Mouse (Mus musculus) neural tube, embryonic 15.5 days (tissue): ENCODE measurements around the gene Dhrs1. TPM values are rescaled to one million over a fixed set of nuclear protein-coding genes. Genes with fewer than 3 reads are reported as not detected.
"Not testable (repeated sequence)": the region's sequence is repeated elsewhere in the genome, so short reads cannot be mapped to it uniquely, and the experiment has no call there.

Source experiments
- ATAC-seq: fragments of 200-750 bp; cut with Nextera tagmentation; 2 replicates; pipeline ENCODE4 v1.8.0; 2017; ENCODE audit warnings: mild to moderate bottlenecking, moderate TSS enrichment, moderate library complexity; ENCODE audit not compliant: low FRiP score
- H3K27ac ChIP-seq: fragments of 300-500 bp; sonication (generic); replicated peaks from 2 replicates; pipeline ENCODE4 v1.5.1; 2015; ENCODE audit warnings: mild to moderate bottlenecking, inconsistent platforms
- H3K27me3 ChIP-seq: fragments of 300-500 bp; sonication (generic); replicated peaks from 2 replicates; pipeline ENCODE4 v1.6.1; 2015; ENCODE audit warnings: inconsistent platforms
- H3K36me3 ChIP-seq: fragments of 300-500 bp; sonication (generic); 2 replicates; pipeline ENCODE4 v1.6.1; 2015; ENCODE audit warnings: inconsistent platforms
- H3K4me1 ChIP-seq: fragments of 300-500 bp; sonication (generic); 2 replicates; pipeline ENCODE4 v1.6.1; 2015; ENCODE audit warnings: inconsistent platforms
- H3K4me2 ChIP-seq: fragments of 300-500 bp; sonication (generic); 2 replicates; pipeline ENCODE4 v1.6.1; 2015; ENCODE audit warnings: inconsistent platforms, mild to moderate bottlenecking, moderate library complexity
- H3K4me3 ChIP-seq: fragments of 300-500 bp; sonication (generic); replicated peaks from 2 replicates; pipeline ENCODE4 v1.5.1; 2015; ENCODE audit warnings: mild to moderate bottlenecking, inconsistent platforms
- H3K9ac ChIP-seq: fragments of 300-500 bp; sonication (generic); replicated peaks from 2 replicates; pipeline ENCODE4 v1.6.1; 2015; ENCODE audit warnings: mild to moderate bottlenecking, inconsistent platforms
- H3K9me3 ChIP-seq: fragments of 300-500 bp; sonication (generic); replicated peaks from 2 replicates; pipeline ENCODE4 v1.6.1; 2016; ENCODE audit warnings: inconsistent platforms
- WGBS: fragments of 180-500 bp; shearing (Covaris S2); methylation state at CpG from one replicate; pipeline ENCODE4 v1.1.7; 2015; ENCODE audit warnings: mixed read lengths; 5-methylcytosine and 5-hydroxymethylcytosine counted together
- polyA plus RNA-seq: library from polyadenylated mRNA; unstranded; fragments of >200 nt; fragmentation: Nextera tagmentation; extraction: Ambion mirVana; gene quantifications from 2 replicates; pipeline ENCODE4 v1.2.1, GENCODE M21; 2015

Dhrs1 gene
- polyA plus RNA-seq, 1 experiment from 2014 or later = 79.7 TPM

DNA sequence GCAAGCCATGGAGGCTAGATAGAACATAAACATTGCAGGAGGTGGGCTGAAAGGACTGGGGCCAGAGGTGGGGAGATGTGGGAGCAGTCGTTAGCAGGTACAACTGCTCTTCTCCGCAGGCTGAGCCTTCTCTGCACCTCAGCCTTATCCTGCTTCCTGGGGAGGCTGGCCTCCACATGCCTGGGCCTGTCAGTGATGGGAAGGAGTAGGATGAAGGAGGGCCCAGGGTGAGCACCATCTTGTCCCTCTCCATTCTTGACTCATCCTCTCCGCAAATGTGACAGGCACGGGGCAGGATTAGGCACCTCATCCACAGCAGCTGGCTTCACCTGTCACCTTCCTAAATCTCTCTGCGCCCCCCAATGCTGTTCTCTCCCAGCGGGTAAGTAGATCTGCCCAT is 15.7 kb upstream of the Dhrs1 start, which contains the start of gene Ltb4r2:
Gene Ltb4r2, plus strand, starts transcription at position 266 of the 400 bp plus-strand sequence.
- no peak for ATAC-seq
- H3K27me3 ChIP-seq = peaks cover 42% of the 10 kb centered on the region
- peak within 1 kb of the TSS; percentile 65 for H3K27ac ChIP-seq
- 76% methylated on average over 6 of the region's 6 CpGs for WGBS
- H3K9ac ChIP-seq = peak within 1 kb of the TSS; percentile 50
- peak within 1 kb of the TSS; percentile 53 for H3K4me3 ChIP-seq
- H3K9me3 ChIP-seq = no peaks in the 10 kb centered on the region
- peak within 1 kb of the TSS; percentile 76 for H3K4me2 ChIP-seq
- peaks cover 17% of the 10 kb centered on the region for H3K4me1 ChIP-seq
- peaks cover 4% of the 10 kb centered on the region; the same call in 1 of the 2 replicates for H3K36me3 ChIP-seq

DNA sequence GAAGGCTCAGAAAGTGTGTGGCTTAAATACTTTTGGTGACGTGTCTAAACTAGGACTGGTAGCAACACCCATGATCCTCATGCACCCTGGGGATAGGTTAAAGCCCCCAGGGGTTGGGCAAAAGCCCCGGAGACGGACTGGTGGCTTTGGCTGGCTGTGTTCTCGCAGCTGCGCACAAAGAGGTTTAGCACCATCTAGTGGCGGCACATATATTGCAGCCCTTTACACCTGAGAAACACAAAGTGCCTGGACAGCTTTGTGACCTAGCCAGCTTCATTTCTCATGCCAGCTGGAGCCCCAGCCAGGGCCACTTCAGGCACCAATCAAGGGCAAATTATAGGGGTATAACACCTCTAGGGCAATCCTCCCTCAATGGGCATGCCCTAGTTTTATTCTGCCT is 14.7 kb upstream of the Dhrs1 start:
- ATAC-seq, H3K9me3 ChIP-seq, H3K4me3 ChIP-seq, H3K9ac ChIP-seq, H3K27ac ChIP-seq: not testable (repeated sequence)
- H3K27me3 ChIP-seq = peaks cover 32% of the 10 kb centered on the region
- H3K4me1 ChIP-seq = peaks cover 17% of the 10 kb centered on the region
- H3K36me3 ChIP-seq = peaks cover 14% of the 10 kb centered on the region
- H3K4me2 ChIP-seq = peak overlapping the region; percentile 38
- under 1% methylated on average over 6 of the region's 6 CpGs for WGBS

DNA sequence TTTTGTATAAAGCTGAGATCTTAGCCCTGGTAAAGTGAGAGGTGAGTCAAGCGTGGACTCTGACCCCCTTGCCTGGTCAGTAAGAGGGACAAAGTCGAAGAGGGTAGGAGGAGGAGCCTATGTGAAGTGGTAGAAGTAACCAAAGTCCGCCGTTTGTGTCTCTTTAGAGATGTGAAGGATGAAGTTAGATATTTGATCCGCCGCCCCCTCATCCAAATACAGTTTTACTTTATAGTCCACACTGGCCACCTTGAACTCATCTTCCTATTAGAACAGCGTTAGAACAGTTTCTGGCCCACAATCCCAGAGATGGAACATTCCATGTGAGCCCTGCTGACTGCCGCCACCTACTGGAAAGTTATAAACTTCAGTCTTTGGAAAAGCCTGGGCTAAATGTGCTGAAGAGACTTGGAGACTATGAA is 12.9 kb upstream of the Dhrs1 start, which contains the start of gene Cideb:
Gene Cideb, minus strand, starts transcription at position 96 of the 422 bp plus-strand sequence.
- no peak within 1 kb of the TSS for H3K27ac ChIP-seq
- H3K9me3 ChIP-seq = no peaks in the 10 kb centered on the region
- no peak for ATAC-seq
- WGBS = 19% methylated on average over 8 of the region's 8 CpGs
- peaks cover 17% of the 10 kb centered on the region for H3K4me1 ChIP-seq
- peaks cover 32% of the 10 kb centered on the region for H3K36me3 ChIP-seq
- peak within 1 kb of the TSS; percentile 25 for H3K4me2 ChIP-seq
- H3K9ac ChIP-seq = no peak within 1 kb of the TSS; the same call in 1 of the 2 replicates
- no peak within 1 kb of the TSS for H3K4me3 ChIP-seq
- peaks cover 15% of the 10 kb centered on the region for H3K27me3 ChIP-seq

DNA sequence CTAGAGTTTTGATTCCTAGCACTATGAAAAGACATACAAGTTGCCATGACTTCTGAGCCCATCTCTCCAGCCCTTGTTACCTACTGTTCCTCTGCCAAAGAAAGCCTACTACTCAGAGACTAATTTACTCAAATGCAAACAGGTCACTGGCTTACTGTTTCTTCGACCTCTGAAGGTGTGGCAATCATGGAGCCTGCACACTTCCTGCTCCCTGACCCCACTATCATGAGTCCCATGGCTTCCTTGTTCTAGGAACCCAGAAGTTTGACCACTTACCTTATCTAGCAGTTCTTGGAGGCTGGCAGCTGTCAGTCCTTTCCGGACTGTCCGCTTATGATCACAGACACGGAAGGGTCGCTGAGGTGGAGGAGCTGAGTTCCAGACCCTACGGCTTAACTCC is 12.1 kb upstream of the Dhrs1 start:
- Histone ChIP-seq H3K27me3 (peaks cover 12% of the 10 kb centered on the region), H3K9me3 (no peaks in the 10 kb centered on the region), H3K9ac (no peak overlapping the region), H3K36me3 (peaks cover 40% of the 10 kb centered on the region), H3K4me1 (peaks cover 13% of the 10 kb centered on the region), H3K4me3 (no peak overlapping the region), H3K27ac (no peak overlapping the region), H3K4me2 (no peak overlapping the region)
- WGBS = 84% methylated on average over 6 of the region's 6 CpGs
- ATAC-seq = no peak

- 93% methylated on average over 10 of the region's 10 CpGs for WGBS
- H3K4me1 ChIP-seq = peaks cover 43% of the 10 kb centered on the region
- no peak for ATAC-seq
- no peak overlapping the region for H3K27ac ChIP-seq
- H3K36me3 ChIP-seq = peaks cover 29% of the 10 kb centered on the region
- H3K27me3 ChIP-seq = no peaks in the 10 kb centered on the region
- H3K4me2 ChIP-seq = peak overlapping the region; percentile 95
- H3K9me3 ChIP-seq = no peaks in the 10 kb centered on the region
- H3K9ac ChIP-seq = 0 out of 2 replicates have a peak overlapping the region, but pooled peaks have one; percentile 5
- H3K4me3 ChIP-seq = peak overlapping the region; percentile 88
These were observed 1.8 kb upstream of the Dhrs1 start for GRCm38 (mm10) chr14:55747051-55747847.

GRCm38 (mm10) chr14:55745861-55746237 is 359 bp upstream of the Dhrs1 start:
- no peak; the same call in 1 of the 2 replicates for ATAC-seq
- H3K27ac ChIP-seq = peak overlapping the region; percentile 56; the same call in 1 of the 2 replicates
- no peaks in the 10 kb centered on the region for H3K9me3 ChIP-seq
- H3K4me3 ChIP-seq = peak overlapping the region; percentile 88
- H3K4me1 ChIP-seq = peaks cover 43% of the 10 kb centered on the region
- H3K36me3 ChIP-seq = peaks cover 19% of the 10 kb centered on the region
- H3K27me3 ChIP-seq = no peaks in the 10 kb centered on the region
- H3K9ac ChIP-seq = peak overlapping the region; percentile 77
- H3K4me2 ChIP-seq = peak overlapping the region; percentile 95
- WGBS = under 1% methylated on average over 31 of the region's 31 CpGs

- H3K36me3 ChIP-seq = peaks cover 24% of the 10 kb centered on the region
- H3K4me2 ChIP-seq = peak overlapping the region; percentile 95
- H3K9me3 ChIP-seq = no peaks in the 10 kb centered on the region
- WGBS = 23% methylated on average over 10 of the region's 10 CpGs
- H3K4me3 ChIP-seq = peak overlapping the region; percentile 9; the same call in 1 of the 2 replicates
- H3K27me3 ChIP-seq = no peaks in the 10 kb centered on the region
- peaks cover 43% of the 10 kb centered on the region for H3K4me1 ChIP-seq
- no peak overlapping the region for H3K27ac ChIP-seq
- ATAC-seq = peak; percentile 59
- 0 out of 2 replicates have a peak overlapping the region, but pooled peaks have one; percentile 24 for H3K9ac ChIP-seq
These were observed 1.8 kb downstream of the Dhrs1 start for GRCm38 (mm10) chr14:55743711-55744110.

DNA sequence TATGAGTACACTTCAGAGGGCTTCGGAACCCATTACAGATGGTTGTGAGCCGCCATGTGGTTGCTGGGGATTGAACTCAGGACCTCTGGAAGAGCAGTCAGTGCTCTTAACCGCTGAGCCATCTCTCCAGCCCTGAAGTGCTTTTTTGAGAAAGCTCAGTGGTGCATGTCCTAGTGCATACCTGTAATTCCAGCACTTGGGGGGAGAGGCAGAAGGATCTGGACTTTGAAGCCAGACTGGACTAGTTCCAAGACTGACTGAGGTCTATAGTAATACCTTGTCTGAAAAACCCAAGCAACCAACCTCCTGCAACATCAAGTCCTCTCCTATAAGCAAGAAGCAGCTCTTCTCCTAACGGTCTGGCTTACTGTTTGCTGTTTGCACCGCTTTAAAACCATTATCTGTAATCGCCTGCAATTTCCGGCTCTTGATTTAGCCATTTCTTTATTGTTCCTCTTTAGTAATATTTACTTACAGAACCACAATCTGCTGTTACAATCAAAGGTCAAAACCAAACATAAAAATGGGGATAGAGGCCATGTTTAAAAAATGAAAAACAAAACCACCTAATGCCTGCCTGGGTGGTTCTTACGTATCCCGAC is 8.3 kb downstream of the Dhrs1 start:
- 0 out of 2 replicates have a peak, but pooled peaks cover 3% of the 10 kb centered on the region for H3K27me3 ChIP-seq
- H3K36me3 ChIP-seq = peaks cover 35% of the 10 kb centered on the region
- no peaks in the 10 kb centered on the region for H3K9me3 ChIP-seq
- no peak overlapping the region for H3K4me2 ChIP-seq
- no peak for ATAC-seq
- 91% methylated on average over 9 of the region's 9 CpGs for WGBS
- no peaks in the 10 kb centered on the region for H3K4me1 ChIP-seq
- no peak overlapping the region for H3K9ac ChIP-seq
- H3K27ac ChIP-seq = no peak overlapping the region
- H3K4me3 ChIP-seq = no peak overlapping the region

- 81% methylated on average over 4 of the region's 4 CpGs for WGBS
- Histone ChIP-seq H3K4me2 (no peak overlapping the region), H3K36me3 (peaks cover 31% of the 10 kb centered on the region), H3K9ac (no peak overlapping the region), H3K9me3 (no peaks in the 10 kb centered on the region), H3K27ac (no peak overlapping the region), H3K27me3 (0 out of 2 replicates have a peak, but pooled peaks cover 3% of the 10 kb centered on the region), H3K4me3 (no peak overlapping the region), H3K4me1 (no peaks in the 10 kb centered on the region)
- no peak for ATAC-seq
These were observed 9.7 kb downstream of the Dhrs1 start for GRCm38 (mm10) chr14:55735758-55736157.

DNA sequence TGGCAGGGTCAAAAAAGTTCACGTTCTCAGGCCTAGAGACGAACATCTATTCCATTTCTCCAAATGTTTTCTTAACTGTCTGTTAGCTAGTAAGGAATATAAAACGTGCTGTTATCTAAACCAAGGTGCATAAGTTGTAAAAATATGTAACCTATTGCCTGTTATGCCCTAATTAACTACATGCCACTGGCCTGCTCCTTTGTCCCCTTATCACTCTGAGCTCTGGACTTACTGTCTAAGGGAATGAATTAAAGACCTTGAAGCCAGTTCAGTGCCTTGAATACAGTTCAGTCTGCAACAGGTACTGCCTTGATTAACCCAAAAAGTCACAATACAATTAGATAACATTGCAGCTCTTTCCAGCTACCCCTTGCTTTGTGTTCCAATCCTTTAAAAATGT is 10.2 kb downstream of the Dhrs1 start:
- Histone ChIP-seq H3K27ac (no peak overlapping the region), H3K27me3 (0 out of 2 replicates have a peak, but pooled peaks cover 3% of the 10 kb centered on the region), H3K4me1 (no peaks in the 10 kb centered on the region), H3K9ac (no peak overlapping the region), H3K36me3 (peaks cover 27% of the 10 kb centered on the region), H3K4me3 (no peak overlapping the region), H3K4me2 (no peak overlapping the region), H3K9me3 (no peaks in the 10 kb centered on the region)
- WGBS = 75% methylated on average over 3 of the region's 3 CpGs
- ATAC-seq = no peak

DNA sequence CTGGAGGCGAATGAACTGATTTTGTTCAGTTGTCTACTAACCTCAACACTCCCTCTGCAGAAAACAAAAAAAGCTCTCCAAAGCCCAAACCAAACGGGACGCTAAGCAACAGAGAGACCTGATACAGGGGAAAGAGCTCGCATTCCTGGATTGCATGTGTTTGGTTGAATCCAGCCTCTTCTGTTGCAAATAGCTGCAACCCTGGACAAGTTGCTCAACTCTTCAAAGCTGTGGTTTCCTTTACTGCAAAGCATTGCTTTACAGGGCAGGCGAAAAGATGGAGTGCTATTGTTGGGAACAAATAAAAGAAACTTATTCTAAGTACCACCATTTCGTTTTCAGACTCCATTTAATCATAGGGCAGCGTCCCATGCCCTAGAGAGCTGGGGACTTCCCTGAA is 10.6 kb downstream of the Dhrs1 start:
- ATAC-seq = no peak
- Histone ChIP-seq H3K9ac (no peak overlapping the region), H3K9me3 (no peaks in the 10 kb centered on the region), H3K27me3 (0 out of 2 replicates have a peak, but pooled peaks cover 3% of the 10 kb centered on the region), H3K4me1 (no peaks in the 10 kb centered on the region), H3K4me3 (no peak overlapping the region), H3K36me3 (peaks cover 22% of the 10 kb centered on the region), H3K27ac (no peak overlapping the region), H3K4me2 (no peak overlapping the region)
- WGBS = 82% methylated on average over 7 of the region's 7 CpGs
